Mouse (Mus musculus) midbrain, embryonic 10.5 days (tissue): ENCODE measurements at regions not wholly inside any gene's neighbourhood (a gene's known extent, or its start where the extent isn't known, plus 50 kb on each side); places are given as distances from the start of the nearest gene placed in this dataset.
"Not testable (repeated sequence)": the region's sequence is repeated elsewhere in the genome, so short reads cannot be mapped to it uniquely, and the experiment has no call there.

Source experiments
- DNase-seq: peaks from one replicate; pipeline ENCODE4 v3.0.0-alpha.2; 2017; ENCODE audit warnings: low spot score
- H3K27ac ChIP-seq: fragments of 300-500 bp; sonication (generic); replicated peaks from 2 replicates; pipeline ENCODE4 v1.5.1; 2016; ENCODE audit warnings: mild to moderate bottlenecking
- H3K27me3 ChIP-seq: fragments of 300-500 bp; sonication (generic); 2 replicates; pipeline ENCODE4 v1.6.1; 2016; ENCODE audit warnings: low read depth, mild to moderate bottlenecking; ENCODE audit not compliant: poor library complexity, severe bottlenecking
- H3K36me3 ChIP-seq: fragments of 300-500 bp; sonication (generic); 2 replicates; pipeline ENCODE4 v1.6.1; 2016; ENCODE audit warnings: mild to moderate bottlenecking, moderate library complexity
- H3K4me1 ChIP-seq: fragments of 300-500 bp; sonication (generic); 2 replicates; pipeline ENCODE4 v1.6.1; 2016
- H3K4me3 ChIP-seq: fragments of 300-500 bp; sonication (generic); 2 replicates; pipeline ENCODE4 v1.5.1; 2016; ENCODE audit warnings: mild to moderate bottlenecking, moderate library complexity
- H3K9me3 ChIP-seq: fragments of 300-500 bp; sonication (generic); replicated peaks from 2 replicates; pipeline ENCODE4 v1.6.1; 2016; ENCODE audit warnings: mild to moderate bottlenecking
- WGBS: fragments of 180-500 bp; shearing (Covaris S2); methylation state at CpG from one replicate; pipeline ENCODE4 v1.1.7; 2016; 5-methylcytosine and 5-hydroxymethylcytosine counted together

GRCm38 (mm10) chr3:7079073-7079472 lies 458.8 kb upstream of the 1700008P02Rik start:
- WGBS: 82% methylated on average over 1 of the region's 1 CpGs
- no peak overlapping the region for H3K4me3 ChIP-seq
- H3K27me3 ChIP-seq: no peaks in the 10 kb centered on the region
- DNase-seq: no peak
- H3K9me3 ChIP-seq: no peaks in the 10 kb centered on the region
- no peaks in the 10 kb centered on the region for H3K4me1 ChIP-seq
- H3K27ac ChIP-seq: no peak overlapping the region
- H3K36me3 ChIP-seq: no peaks in the 10 kb centered on the region

- Histone ChIP-seq H3K27ac (no peak overlapping the region), H3K4me3 (no peak overlapping the region), H3K9me3 (no peaks in the 10 kb centered on the region), H3K27me3 (no peaks in the 10 kb centered on the region), H3K4me1 (no peaks in the 10 kb centered on the region), H3K36me3 (no peaks in the 10 kb centered on the region)
- 89% methylated on average over 3 of the region's 3 CpGs for WGBS
- DNase-seq: no peak
Observed at GRCm38 (mm10) chr3:7076850-7077249, 456.6 kb upstream of the 1700008P02Rik start.

DNA sequence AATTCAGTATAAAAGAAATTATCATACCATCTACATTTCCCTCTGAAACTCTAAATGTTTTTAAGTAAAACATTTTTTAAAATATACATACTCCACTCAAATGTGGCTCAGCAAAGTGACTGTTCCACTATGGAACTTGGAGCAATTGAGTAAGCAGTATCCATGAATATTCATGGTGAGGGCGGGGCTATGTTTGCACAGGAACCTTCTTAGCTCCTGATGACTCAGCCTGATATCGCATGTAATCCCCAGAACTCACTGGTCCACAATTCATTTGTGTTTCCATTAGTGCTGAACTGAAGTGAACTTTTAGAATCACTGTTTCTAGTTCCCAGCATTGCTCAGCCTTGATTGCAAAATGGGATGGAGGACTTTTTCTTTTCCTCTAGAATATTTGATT lies 454.2 kb upstream of the 1700008P02Rik start:
- Histone ChIP-seq H3K9me3 (no peaks in the 10 kb centered on the region), H3K4me3 (no peak overlapping the region), H3K27ac (no peak overlapping the region), H3K36me3 (no peaks in the 10 kb centered on the region), H3K27me3 (no peaks in the 10 kb centered on the region), H3K4me1 (no peaks in the 10 kb centered on the region)
- DNase-seq: no peak
- WGBS: 76% methylated on average over 2 of the region's 2 CpGs

DNA sequence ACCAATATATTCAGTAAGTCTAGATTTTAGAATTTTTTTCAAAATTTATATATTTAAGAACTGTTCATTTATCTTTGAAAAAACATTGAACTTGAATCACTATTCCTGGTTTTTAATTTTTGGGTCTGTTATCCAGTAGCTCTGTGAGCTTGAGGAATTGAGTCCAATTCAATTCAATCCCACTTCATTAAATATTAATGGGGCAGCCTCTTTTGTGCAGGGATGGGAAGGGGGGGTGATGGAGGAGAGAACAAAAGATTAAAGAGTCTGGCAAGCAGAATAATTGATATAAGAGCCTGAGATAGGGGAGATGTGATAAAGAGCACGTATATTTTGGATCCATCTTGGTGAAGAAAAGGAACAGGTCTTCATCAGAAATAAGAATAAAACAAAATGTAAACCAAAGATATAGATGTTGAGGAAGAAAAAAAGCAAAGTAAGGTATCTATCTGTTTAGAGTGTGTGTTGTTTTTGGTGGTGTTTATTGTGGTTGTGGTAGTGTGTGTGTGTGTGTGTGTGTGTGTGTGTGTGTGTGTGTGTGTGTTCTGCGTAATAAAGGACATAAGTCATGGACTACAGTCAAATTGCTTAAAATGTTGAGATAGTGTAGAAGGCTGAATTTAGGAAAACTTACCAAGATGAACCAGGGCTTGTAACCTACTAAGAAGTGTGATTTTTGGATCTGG lies 421.3 kb upstream of the 1700008P02Rik start:
- Histone ChIP-seq H3K27me3 (no peaks in the 10 kb centered on the region), H3K36me3 (no peaks in the 10 kb centered on the region), H3K4me3 (no peak overlapping the region), H3K4me1 (peaks cover 5% of the 10 kb centered on the region; the same call in 1 of the 2 replicates), H3K9me3 (peaks cover 11% of the 10 kb centered on the region; the same call in 1 of the 2 replicates), H3K27ac (peak overlapping the region; percentile 71; the same call in 1 of the 2 replicates)
- WGBS: 61% methylated on average over 2 of the region's 2 CpGs
- no peak for DNase-seq

DNA sequence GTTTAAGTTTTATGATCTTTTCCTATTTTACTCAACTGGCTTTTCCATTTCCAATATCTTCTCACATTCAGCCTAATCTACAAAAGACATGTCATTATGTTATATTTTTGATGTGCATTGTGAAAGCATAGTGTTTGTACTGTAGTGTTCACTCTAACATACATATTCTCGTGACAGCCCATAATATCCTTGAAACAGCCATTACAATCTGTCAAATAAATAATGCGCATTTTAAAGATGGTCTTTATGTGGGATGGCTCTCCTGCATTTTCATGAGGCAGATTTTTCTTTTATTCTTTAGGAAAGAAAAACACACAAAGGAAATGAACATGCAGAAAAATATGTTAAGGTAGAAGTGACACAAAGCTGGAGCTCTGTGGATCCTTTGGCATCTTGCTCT lies 415.6 kb upstream of the 1700008P02Rik start:
- H3K4me3 ChIP-seq: no peak overlapping the region
- no peaks in the 10 kb centered on the region for H3K27me3 ChIP-seq
- no peak for DNase-seq
- H3K27ac ChIP-seq: no peak overlapping the region
- H3K9me3 ChIP-seq: peaks cover 11% of the 10 kb centered on the region; the same call in 1 of the 2 replicates
- no peaks in the 10 kb centered on the region for H3K36me3 ChIP-seq
- peaks cover 8% of the 10 kb centered on the region for H3K4me1 ChIP-seq
- 73% methylated on average over 2 of the region's 2 CpGs for WGBS

DNA sequence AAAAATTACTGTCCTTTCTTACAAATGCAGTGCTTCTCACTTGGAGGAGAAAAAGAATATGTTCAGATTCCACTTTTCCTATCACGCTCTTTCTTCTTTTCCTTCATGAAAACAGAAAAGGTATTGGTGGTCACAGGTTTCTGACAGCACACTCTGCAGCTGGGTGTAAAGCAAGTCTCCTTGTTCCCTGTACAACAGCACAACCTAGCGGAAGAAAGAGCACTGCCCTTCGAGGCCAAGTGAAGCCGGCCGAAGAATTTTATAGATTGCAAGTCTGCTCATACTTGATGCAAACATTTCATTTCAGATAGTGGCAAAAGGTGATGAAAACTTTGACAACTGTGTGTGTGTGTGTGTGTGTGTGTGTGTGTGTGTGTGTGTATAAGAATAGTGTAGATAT lies 407.6 kb upstream of the 1700008P02Rik start:
- Histone ChIP-seq H3K4me1 (no peaks in the 10 kb centered on the region), H3K4me3 (no peak overlapping the region), H3K9me3 (no peaks in the 10 kb centered on the region), H3K27ac (no peak overlapping the region), H3K36me3 (no peaks in the 10 kb centered on the region), H3K27me3 (no peaks in the 10 kb centered on the region)
- 36% methylated on average over 5 of the region's 5 CpGs for WGBS
- peak; percentile 38 for DNase-seq

DNA sequence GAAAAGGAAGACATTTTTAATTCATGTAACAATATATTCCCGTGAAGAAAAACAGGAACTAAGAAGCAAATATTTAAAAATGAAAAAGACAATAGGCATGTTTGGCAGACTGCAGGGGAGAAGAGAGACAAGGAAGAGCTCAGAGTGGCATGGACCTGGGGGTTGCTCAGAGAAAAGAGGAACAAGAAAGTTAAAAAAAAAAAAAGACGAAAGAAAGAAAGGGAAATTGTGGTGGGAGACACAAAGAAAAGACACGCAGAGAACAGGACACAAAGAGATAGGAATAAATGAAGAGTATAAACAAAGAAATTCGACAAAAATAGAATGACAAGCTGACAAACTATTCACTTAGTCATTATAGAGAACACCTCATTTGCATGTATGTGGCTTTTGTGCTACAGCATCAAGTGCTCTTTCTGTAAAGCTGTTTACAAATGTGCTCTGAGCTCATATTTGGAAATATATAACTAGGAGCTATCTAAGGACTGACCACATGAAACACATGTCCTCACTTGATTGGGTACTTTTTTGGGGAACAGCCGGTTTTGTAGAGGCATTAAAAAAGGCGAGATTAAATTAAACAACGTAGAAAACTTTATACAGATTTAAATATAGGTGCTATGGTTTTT lies 394.2 kb upstream of the 1700008P02Rik start:
- Histone ChIP-seq H3K4me3 (no peak overlapping the region), H3K4me1 (peaks cover 23% of the 10 kb centered on the region), H3K9me3 (no peaks in the 10 kb centered on the region), H3K36me3 (no peaks in the 10 kb centered on the region), H3K27ac (peak overlapping the region; percentile 71), H3K27me3 (no peaks in the 10 kb centered on the region)
- WGBS: 53% methylated on average over 7 of the region's 7 CpGs
- DNase-seq: no peak

GRCm38 (mm10) chr3:7013516-7013915 lies 393.3 kb upstream of the 1700008P02Rik start:
- no peak overlapping the region; the same call in 1 of the 2 replicates for H3K27ac ChIP-seq
- DNase-seq: no peak
- no peaks in the 10 kb centered on the region for H3K27me3 ChIP-seq
- H3K4me3 ChIP-seq: no peak overlapping the region
- H3K9me3 ChIP-seq: no peaks in the 10 kb centered on the region
- no peaks in the 10 kb centered on the region for H3K36me3 ChIP-seq
- peaks cover 32% of the 10 kb centered on the region for H3K4me1 ChIP-seq

DNA sequence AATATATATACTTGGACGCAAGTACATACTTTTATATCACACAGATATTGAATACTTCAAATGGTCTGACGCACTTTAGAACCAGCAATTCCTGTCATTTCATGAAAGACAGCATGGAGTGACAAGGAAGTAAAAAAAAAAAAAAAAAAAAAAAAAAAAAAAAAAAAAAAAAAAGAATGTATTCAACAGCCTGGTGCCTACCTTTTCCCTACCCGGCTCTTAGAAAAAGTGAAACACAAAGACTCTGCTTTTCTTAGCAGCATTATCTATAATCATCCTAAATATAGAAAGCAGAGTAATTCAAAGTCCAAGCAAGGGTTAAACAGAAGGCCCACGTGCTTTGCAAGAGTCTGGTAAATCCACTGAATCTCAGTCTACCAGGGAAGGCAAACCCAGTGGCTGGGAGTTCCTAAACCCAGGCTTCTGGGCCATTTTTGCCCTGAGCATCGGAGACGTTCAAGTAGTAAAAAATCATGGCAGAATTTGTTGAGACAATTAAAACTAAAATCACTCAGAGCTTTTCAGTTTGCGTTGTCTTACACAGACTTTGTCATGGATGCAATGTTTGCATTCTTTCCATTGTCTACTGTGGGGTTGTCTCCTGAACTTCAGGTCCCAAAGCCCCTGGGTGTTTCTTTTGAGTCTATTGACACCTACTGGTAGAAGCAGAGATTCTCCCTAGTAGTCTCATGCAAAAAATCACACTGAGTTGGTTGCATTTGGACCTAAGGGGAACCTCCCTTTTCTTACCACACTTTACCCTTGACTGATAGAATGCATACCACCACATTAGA lies 390.2 kb upstream of the 1700008P02Rik start:
- Histone ChIP-seq H3K27me3 (no peaks in the 10 kb centered on the region), H3K4me1 (peaks cover 39% of the 10 kb centered on the region), H3K27ac (no peak overlapping the region; the same call in 1 of the 2 replicates), H3K4me3 (no peak overlapping the region), H3K36me3 (no peaks in the 10 kb centered on the region), H3K9me3 (no peaks in the 10 kb centered on the region)
- WGBS: 44% methylated on average over 7 of the region's 7 CpGs
- DNase-seq: peak; percentile 26

GRCm38 (mm10) chr3:7008671-7009217 lies 388.5 kb upstream of the 1700008P02Rik start:
- no peaks in the 10 kb centered on the region for H3K36me3 ChIP-seq
- DNase-seq: no peak
- H3K27ac ChIP-seq: peak overlapping the region; percentile 33; the same call in 1 of the 2 replicates
- H3K4me3 ChIP-seq: no peak overlapping the region
- peaks cover 28% of the 10 kb centered on the region for H3K4me1 ChIP-seq
- H3K27me3 ChIP-seq: no peaks in the 10 kb centered on the region
- no peaks in the 10 kb centered on the region for H3K9me3 ChIP-seq
- 57% methylated on average over 7 of the region's 7 CpGs for WGBS

DNA sequence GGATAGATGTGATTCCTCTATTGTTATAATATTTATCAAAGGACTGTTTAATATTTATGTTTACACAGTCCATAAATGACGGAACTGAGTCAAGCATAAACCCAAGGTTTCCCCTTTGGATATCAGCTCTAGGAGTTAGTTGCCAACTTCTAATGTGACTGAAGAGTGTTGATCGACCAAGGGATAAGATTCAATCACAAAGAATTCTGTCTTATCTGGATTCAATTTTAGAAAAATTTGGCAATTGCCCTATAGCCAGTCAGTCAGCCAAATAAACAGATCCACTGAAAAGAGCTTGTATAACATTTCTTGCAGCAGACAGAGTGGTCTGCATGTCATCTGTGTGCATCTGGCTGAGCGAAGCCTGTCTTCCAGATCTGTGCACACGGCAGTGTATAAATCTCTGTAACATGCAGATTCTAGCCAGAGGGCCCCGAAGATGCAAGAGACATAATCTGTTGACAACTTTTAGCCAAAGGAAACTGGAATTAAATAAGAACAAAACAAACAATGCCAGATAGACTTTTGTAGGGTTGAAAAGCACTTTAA lies 387.6 kb upstream of the 1700008P02Rik start:
- 63% methylated on average over 5 of the region's 5 CpGs for WGBS
- no peak for DNase-seq
- peak overlapping the region; percentile 33 for H3K27ac ChIP-seq

DNA sequence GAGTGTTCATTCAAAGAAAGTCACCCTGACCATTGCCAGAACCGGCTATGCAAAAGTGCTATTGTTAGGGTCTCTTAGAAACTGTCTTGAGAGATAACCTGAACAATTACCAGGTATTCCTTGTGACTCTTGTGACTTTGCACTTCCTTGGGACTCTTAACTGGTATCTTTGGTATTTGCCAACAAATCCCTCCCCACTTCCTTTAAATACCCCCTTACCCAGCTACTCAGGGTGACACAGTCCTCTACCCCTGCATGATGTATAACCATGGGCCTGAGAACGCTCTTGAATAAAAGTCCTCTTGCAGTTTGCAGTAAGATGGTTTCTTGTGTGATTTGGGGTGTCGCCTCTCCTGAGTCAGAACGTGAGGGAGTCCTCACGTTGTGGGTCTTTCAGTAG lies 371.5 kb upstream of the 1700008P02Rik start:
- not testable (repeated sequence) for H3K4me1 ChIP-seq, H3K36me3 ChIP-seq, H3K9me3 ChIP-seq, H3K27ac ChIP-seq, H3K4me3 ChIP-seq, H3K27me3 ChIP-seq, DNase-seq
- WGBS: 84% methylated on average over 5 of the region's 5 CpGs

More for the DNA sequence above, 387.6 kb upstream of the 1700008P02Rik start:
- Histone ChIP-seq H3K9me3 (no peaks in the 10 kb centered on the region), H3K4me3 (no peak overlapping the region), H3K27me3 (no peaks in the 10 kb centered on the region), H3K4me1 (peaks cover 22% of the 10 kb centered on the region), H3K36me3 (no peaks in the 10 kb centered on the region)
